Mouse (Mus musculus) gonadal fat pad, adult 2 months (tissue): ENCODE measurements around the gene Ephb4. TPM values are rescaled to one million over a fixed set of nuclear protein-coding genes. Genes with fewer than 3 reads are reported as not detected.

Source experiments
- DNase-seq: peaks from one replicate; pipeline ENCODE4 v3.0.0-alpha.2; 2012; ENCODE audit warnings: low read depth
- polyA plus RNA-seq: library from polyadenylated mRNA; depleted of rRNA; stranded (reverse); fragments of >200 nt; gene quantifications from 2 replicates; pipeline ENCODE4 v1.2.3, GENCODE M21; 2012

The Ephb4 gene
- polyA plus RNA-seq, 1 experiment, result 30.8 TPM

DNA sequence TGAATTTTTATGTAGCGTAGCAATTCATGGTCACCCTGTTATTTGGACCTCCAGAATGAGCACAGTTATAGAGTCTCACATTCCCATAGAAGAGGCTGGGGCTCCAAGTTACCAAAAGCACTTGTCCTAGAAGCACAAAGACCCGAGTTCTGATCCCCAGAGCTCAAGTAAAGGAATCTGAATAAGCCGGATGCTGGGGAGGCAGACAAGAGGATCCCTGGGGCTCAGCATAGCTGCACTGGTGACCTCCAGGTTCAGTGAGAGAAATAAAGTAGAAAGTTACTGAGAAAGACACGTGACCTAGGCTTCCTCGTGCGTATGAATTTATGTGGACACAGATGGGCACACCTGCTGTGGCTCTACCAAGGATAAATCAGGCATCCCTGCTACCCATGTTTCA lies 14.8 kb upstream of the Ephb4 start:
- DNase-seq, result no peak

DNA sequence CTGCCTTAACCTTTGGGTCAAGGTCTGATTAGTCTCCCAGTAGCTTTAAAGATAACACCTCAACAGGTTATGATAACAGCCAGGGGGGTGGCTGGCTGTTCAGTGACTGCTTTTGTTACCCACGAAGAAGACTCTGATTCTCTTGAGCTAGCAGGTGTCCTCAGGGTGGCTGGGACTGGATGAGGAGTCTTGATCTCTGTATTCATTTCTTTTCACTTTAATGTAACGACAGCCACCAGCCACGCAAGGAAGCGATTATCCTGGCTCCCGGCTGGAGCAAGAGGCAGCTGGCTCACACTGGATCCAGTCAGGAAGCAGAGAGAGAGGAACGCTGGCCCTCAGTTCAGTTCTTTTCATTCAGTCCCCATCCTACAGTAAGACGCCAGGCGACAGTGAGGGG lies 12.7 kb upstream of the Ephb4 start:
- DNase-seq, result no peak

DNA sequence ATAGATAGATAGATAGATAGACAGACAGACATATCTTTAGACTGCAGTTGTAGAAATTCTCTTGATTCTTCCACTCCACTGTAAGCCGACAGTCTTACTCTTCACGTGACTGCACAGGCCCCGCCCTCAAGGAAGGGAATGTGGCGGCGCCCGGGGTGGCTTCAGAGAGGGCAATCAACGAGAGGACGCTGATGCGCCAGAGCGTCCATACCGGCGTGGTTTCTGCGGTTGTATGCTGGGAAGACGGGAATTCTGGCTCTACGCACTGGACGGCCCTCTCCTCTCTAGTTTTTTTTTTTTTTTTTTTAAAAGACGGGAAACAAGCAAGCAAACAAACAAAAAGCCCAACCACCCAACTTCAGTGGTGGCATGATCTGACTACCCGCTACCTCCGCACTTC lies 11.7 kb upstream of the Ephb4 start:
- DNase-seq, result no peak

DNA sequence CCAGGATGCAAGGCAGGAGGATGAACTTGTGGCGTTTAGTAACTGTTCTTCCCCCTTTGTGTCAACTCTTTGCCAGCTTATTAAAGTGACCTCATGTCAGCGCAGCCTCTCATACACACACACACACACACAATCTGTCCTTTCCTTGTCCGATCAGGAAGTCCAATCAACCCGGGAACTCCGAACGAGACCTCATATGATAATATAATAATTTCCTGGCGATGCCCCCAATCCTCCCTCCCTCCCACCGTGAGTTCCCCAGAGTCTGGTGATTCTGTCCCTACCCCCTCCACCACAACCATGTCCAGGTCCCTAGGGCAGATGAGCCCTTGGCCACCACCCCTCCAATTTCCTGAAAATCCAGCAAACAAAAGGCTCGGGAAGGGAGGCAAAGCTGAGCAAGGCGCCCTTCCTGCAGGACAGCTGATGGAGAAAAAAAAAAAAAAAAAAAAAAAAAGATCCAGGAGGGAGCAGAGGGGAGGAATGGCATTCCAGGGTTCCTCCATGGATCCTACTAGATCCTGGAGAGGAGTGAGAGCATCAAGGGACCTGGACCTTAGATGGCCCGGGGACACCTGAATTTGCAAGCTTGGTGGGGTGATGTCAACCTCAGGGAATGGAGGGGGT lies 11.1 kb upstream of the Ephb4 start:
- DNase-seq, result no peak

DNA sequence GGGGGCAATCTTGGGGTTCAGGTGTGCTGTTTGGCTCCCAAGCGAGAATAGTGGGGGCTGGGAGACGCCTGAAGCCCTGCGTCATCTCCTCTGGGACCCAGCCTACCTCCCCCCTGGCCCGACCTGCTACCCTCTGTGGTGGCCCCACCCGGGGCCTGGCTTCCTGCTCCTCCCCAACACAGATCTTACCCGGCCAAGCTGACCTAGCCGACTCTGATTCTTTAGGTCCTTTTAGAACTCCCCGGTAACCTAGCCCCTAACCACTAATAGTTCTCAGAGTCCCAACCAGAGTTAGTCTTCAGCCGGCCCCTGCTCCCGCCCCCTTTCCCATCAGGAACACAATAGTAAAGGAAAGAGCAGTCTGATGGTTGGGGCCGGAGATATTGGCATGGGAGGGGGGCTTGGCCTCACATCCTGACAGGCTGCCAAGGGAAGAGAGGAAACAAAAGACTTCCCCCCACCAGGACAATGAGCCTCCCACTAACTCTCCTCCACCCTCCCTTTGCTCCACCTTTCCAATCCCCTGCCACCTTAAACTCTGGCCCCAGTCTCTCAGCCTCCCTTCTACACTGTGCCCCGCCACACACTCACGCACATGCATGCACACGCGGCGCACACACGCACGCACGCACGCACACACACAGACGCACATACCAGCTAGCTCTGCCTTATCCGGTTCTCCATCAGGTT lies 10.5 kb upstream of the Ephb4 start:
- DNase-seq, result no peak

DNA sequence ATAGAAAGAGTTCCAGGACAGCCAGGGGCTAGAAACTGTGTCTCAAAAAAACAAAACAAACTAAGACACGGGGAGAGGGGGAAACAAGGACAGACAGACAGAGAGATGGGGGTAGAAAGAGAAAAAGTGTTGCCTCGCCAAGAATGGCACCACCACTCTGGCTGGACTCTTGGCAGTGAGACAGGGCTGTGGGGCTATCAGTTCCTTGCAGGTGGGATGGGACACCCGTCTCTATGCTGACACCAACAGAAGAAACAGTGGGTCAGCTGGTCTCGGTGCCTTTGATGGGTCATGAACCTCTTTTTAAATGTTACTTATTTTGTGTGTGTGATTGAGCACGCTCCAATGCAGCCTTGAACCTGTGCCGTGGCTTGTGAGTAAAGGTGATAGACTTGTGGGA lies 9.7 kb upstream of the Ephb4 start:
- no peak for DNase-seq

DNA sequence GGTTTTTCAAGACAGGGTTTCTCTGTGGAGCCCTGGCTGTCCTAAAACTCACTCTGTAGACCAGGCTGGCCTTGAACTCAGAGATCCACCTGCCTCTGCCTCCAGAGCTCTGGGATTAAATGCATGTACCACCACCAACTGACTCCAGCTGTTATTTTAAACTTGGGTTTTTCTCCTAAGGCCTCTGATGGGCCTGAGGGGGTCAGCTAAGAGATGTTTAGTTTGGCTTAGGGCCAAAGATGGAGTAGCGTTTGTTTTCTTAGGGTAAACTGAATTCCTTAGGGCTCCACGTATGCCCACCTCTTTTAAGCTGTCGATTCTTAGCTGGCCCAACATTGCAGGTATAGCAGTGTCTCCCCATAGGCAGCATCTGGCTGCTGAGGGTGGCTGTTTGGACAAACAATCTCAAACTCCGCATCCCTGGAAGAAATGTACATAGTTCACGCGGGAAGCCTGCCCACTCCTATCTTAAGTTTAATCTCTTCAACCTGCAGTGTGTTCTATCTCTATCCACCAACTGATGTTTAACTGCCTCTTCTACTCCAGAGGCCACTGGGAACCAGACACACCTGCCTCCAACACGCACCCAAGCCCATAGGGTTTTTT lies 7.4 kb upstream of the Ephb4 start:
- DNase-seq, result no peak

DNA sequence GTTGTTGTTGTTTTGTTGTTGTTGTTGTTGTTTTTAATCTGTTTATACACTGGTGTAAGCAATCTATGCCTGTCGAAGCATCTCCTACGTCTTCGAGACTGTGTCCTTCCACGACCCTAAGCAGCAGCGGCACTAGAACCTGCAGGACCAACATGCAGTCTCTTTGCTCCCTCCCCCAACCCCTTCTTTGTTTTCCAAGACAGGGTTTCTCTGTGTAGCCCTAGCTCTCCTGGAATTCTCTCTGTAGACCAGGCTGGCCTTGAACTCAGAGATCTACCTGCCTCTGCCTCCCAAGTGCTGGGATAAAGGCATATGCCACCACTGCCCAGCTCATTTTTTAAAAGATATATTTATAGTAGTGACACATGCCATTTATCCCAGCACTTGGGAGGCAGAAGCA lies 6.5 kb upstream of the Ephb4 start:
- DNase-seq, result no peak

DNA sequence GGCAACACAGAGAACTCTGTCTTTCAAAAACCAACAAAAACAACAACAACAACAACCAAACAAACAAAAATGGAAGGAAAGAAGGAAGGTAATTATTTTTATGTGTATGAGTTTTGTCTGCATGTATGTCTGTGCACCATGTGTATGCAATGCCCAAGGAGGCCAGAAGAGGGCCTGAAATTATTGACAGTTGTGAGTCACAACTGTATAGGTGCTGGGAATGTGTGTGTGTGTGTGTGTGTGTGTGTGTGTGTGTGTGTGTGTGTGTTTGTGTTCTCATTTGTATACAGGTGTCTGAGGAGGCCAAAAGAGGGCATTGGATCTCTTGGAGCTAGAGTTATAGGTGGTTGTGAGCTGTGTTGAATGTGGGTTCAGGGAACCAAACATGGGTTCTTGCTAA lies 6.0 kb upstream of the Ephb4 start:
- DNase-seq, result no peak

DNA sequence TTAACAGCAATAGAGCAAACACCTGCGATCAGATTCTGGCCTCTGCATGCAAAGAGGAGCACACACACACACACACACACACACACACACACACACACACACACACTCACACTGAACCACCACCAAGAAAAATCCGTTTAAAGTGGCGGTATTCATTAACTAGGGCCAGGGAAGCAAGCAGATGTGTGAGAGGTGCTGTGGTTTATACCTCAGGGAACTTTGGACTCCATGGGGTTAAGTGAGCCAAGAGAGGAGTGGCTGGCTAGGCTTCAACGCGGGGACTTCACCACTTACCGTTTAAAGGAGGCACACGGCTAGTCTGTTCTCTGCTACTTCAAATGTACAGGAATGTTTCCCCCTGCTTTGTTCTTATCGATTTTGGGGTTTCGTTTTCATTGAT lies 4.1 kb upstream of the Ephb4 start:
- no peak for DNase-seq

DNA sequence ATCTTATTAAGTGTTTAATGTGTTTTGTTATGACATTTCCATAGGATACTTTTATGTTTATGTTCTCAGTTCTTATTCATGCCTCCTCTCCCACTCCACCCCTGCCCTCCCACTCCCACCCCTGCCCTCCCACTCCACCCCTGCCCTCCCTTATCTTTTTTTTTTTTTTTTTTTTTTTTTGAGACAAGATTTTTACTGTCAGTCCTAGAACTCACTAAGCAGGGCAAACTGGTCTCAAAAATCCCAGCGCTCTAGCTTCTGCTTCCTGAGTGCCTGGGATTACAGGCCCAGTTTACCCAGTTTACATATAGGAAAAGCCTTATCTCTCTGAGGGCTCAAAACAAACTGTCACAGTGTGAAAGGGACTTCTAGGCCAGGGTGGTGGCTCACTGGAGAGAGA lies 3.5 kb upstream of the Ephb4 start:
- no peak for DNase-seq

DNA sequence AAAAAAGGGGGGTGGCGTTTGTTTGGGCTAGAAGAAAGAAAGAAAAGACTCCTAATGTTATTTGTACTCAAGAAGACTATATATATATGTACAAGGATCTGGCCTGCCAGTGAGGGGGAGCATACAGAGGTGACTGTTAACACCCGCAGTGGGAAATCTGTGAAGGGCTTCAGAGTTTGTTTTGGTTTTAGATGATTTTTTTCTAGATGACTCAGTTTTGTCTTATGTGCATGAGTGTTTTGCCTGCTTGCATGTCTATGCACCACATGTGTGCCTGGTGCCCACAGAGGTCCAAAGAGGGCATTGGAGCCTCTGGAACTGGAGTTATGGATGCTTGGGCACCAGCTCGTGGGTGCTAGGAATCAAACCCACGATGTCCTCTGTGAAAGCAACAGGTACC lies 2.9 kb upstream of the Ephb4 start:
- DNase-seq, result no peak

DNA sequence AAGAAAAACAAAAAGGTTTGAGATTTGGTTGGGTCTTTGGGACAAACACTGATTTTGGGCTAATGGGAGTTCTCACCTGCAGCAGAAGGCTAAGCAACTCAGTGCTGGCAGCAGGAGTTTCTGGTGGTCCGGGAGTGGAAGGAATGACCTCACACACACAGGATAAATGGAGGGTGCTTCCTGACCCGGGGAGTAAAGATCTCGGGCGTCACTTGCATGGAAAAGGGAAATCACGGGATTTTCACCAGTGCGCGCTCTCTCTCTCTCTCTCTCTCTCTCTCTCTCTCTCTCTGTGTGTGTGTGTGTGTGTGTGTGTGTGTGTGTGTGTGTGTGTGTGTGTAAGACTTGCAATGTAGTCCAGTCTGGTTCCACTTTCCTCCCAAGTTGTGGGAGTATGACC lies 2.1 kb upstream of the Ephb4 start:
- no peak for DNase-seq

DNA sequence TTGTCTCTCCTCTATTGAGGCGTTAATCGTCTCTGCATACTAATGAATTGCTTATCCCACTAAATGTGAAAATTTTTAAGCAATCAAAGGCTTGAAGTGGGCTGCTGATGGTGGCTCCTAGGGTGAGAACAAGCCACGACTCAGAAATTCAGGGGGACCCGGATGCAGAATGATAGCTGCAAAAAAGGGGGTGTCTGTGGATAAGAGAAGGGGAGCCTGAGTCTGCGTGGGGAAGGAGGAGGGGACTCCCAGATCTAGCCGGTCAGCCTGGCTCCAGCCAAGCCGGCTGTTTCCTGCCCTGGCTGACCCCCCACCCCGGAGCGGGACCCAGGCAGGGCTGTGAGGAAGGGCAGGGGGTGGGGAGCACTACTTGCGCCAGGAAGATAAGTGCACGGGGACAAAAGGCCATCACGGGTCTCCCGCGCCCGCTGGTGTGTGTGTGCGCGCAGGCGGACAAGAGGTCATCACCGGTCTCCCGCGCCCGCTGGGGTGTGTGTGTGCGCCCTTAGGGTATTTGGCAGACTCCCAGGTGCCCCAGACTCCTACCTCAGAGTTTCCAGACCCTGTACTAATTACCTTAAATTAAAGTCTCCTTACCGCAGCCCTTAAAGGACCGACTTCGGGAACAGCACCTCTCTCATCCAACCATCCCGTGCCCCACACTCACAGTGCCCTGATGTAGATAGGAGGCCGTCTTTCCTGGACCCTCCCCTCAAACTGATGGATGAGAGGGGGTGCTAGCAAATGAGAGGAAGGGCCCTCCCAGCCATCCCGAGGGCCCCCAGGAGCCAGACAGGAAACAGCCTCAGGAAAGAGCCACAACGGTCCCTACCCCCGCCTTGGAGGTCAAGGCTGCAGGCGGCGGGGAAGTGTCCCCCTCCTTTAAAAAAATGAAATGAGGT lies 1.2 kb upstream of the Ephb4 start:
- DNase-seq, result no peak

DNA sequence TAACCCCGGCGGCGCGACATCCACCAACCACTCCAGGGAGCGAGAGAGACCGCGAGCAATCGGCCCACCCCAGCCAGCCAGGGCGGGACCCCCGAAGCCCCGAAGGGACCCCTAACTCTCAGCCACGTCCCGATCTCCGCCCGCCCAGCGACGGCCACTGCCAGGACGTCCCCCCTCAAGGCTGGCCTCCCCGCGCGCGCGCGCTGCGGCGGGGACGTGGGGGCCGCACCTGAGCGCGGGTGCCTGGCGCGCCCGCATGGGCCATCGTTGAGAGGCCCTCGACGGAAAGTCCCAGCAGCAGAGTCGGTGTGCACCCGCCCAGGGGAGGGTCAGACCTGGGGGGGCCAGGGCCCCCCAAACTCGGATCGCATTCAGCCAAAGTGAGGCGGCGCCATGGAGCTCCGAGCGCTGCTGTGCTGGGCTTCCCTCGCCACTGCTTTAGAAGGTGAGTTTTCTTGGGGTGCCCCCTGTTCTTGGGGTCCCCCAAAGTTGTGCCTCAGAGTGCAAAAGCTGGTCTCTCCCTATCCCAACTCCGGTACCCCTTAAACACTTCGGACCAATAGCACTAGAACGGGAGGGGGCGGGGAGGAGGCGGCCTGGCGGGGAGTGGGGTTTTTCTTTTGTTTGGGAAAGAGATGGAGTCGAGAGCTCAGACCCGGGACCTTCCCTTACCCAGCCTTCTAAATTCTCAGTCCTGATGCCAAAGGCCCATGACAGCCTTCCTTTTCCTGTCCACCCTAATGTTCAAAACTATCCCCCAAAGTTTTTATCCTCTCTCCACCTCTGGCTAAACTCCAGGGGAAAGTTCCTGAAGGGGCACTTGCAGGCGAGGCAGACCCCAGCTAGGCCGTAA lies 522 bp downstream of the Ephb4 start:
- DNase-seq, result no peak

DNA sequence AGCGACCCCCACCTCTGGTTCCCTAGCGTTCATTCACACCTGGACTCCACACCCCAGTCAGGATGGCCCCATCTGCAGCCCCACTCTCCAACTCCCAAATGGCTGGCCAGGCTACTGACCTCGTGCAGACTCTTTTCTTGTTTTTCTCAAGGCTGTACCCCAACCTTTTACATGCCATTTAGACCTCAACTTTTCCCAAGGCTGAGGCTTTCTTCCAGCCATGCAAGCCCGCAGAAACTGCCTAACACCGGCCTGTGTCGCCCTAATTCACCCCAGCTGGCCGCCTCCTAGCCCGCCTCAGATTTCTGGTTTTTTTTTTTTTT lies 1.1 kb downstream of the Ephb4 start:
- no peak for DNase-seq

DNA sequence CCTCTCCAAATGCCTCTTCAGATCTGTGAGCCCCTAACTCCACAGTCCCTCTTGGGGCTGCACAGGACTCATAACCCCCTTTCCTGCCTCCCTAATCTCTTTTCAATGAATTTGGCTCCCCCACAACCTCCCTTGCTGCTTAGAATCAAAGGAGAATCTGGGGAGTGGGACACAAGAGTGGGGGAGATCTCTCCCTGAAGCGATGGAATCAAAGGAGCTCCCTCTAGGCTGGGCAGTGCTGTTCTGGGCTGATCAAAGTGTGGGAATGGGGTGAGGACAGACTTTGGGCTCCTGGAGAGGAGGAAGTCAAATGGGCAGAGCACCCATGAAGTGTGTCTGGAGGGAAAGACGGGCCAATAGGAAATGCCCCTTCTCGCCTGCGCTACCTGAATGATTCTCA lies 1.5 kb downstream of the Ephb4 start:
- no peak for DNase-seq

DNA sequence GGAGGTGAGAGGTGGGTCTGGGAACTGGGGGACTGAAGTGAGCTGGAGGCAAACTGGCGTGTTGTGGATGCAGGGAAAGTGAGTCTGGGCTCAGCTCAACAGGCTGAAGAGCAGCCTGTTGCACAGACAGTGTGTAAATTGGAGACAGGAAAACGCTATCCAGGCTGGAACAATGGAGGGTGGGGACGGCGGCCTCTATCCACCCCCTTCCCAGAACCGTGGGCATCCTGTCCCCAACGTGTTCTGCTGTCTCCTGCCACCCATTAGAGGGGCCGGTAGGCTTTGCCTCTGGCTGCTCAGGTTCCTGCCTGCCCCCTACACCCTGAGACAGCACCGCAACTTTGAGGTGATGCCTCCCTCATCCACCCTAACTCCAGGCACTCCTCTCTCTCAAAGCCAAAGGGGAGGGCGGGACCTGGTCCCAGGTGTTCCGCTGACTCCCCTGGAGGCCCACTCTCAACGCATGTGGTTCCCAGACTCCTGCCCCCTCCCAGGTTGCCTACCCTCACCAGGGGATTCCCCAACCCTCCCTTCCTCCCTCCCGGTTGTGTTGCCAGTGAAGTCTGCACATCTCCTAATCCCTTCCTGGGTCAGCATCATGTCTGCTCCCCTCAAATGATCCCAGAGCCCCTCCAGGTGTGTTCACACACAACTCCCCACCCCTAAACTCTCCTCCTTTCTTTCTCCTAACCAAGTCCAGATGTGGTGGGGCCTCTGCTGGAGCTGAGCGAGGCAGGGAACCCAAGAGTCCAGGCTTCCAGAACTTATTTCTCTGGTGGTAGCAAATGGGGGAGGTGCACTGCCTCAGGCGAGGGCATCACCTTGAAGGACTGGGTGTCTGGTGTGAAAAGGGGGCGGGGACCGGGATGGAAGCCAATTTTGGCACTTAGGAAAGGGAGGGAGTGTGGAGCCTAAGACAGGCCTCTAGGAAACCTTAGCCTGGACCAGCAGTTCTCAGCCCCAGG lies 2.4 kb downstream of the Ephb4 start:
- DNase-seq, result no peak

DNA sequence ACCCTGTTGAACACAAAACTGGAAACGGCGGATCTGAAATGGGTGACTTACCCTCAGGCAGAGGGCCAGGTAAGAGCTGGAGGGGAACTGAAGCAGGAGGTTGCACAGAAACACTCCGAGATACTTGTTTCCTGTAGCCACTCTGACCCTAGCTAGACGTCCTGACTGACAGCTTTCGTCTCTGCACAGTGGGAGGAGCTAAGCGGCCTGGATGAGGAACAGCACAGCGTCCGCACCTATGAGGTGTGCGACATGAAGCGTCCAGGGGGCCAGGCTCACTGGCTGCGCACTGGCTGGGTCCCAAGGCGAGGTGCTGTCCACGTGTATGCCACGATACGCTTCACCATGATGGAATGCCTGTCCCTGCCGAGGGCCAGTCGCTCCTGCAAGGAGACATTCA lies 4.2 kb downstream of the Ephb4 start:
- no peak for DNase-seq

DNA sequence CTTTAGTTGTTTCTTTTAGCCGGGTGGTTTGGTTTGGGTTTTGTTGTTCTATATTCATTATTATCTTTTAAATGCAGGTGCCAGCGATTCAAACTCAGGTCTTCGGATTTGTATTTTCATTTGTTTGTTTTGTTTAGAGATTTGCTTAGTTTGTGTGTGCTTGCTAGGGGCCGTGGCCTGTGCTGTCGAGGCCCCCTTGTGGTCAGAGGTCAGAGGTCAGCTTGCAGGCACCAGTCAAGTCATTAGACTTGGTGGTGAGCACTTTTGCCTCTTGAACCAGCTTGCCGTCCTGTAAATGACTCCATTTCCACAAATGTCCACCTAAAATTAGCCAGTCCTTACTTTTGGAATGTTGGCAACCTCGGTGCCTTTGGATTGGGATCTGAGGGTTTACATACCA lies 8.5 kb downstream of the Ephb4 start:
- DNase-seq, result no peak

DNA sequence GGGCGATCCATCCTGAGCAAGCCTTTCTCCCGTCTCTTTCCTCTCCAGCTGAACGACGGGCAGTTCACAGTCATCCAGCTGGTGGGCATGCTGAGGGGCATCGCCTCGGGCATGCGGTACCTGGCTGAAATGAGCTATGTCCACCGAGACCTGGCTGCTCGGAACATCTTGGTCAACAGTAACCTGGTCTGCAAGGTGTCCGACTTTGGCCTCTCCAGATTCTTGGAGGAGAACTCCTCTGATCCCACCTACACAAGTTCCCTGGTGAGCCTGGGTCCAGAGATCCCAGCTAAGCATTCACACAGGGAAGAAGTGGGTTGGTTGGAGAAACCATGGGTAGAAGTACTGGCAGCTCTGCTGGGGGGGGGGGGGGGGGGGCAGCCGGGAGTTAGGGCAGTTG lies 19.8 kb downstream of the Ephb4 start:
- no peak for DNase-seq
